Comparison of ENCODE assay signal across 12 mouse cellular contexts in genomic region chr12:85601531-85601930, GRCm38 (mm10). TPM values are rescaled to one million over a fixed set of nuclear protein-coding genes. Genes with fewer than 3 reads are reported as not detected.
DNase-seq lines count a peak whose midpoint lies in the region; ATAC-seq lines count a peak whose summit lies in the region.
"Had no signal": no experiment of that assay in that cellular context is flagged by ENCODE, and none has a peak within 500 bp of the region (broad histone marks: within the 10 kb centered on the region; RNA-seq: fewer than 3 reads in every experiment).

No protein-coding gene starts in this region.

- DNase-seq in cerebellum, adult 11-12 months, result peak; percentile 46
- DNase-seq in heart, postnatal 25 days (ENCODE audit: low spot score), result no peak
- DNase-seq in right cerebral cortex, postnatal 10 days (ENCODE audit: low spot score in 2 of 2), result peak; percentile 58 to 80
- DNase-seq in right cerebral cortex, adult 2 months (ENCODE audit: low spot score in 2 of 2), result no peak
- no peak for DNase-seq in frontal cortex, adult 2 months (ENCODE audit: extremely low spot score in 1 of 2, low spot score in 1 of 2)
- DNase-seq in spleen, postnatal 36 days (ENCODE audit: low spot score in 2 of 2), result no peak
- DNase-seq: adrenal gland, adult 8-10 months; embryo, embryonic 11 days; kidney, adult 8-10 months; liver, embryonic 13.5 days had no signal

- no peak overlapping the region for H3K27ac ChIP-seq in heart, embryonic 15.5 days
- H3K27ac ChIP-seq: liver, embryonic 13.5 days had no signal

- H3K36me3 ChIP-seq in heart, embryonic 15.5 days, result no peaks in the 10 kb centered on the region
- H3K36me3 ChIP-seq: liver, embryonic 13.5 days had no signal

- no peak for ATAC-seq in cerebellum, adult (ENCODE audit: insufficient number of reproducible peaks, low FRiP score, low TSS enrichment)
- ATAC-seq in heart, embryonic 15.5 days (replicated peaks; ENCODE audit: insufficient number of reproducible peaks, insufficient read depth, low FRiP score, low read depth), result no peak

- H3K9me3 ChIP-seq in heart, embryonic 15.5 days (replicated peaks), result no peaks in the 10 kb centered on the region
- H3K9me3 ChIP-seq: liver, embryonic 13.5 days had no signal

- H3K27me3 ChIP-seq in heart, embryonic 15.5 days, result no peaks in the 10 kb centered on the region

- intact Hi-C loops in heart, postnatal 25 days (cut with DNase I), result loop anchor here (5.0 kb wide), 1 partner anchor 41 kb away; no protein-coding TSS in a partner anchor

- H3K4me1 ChIP-seq in heart, embryonic 15.5 days (replicated peaks), result peaks cover 63% of the 10 kb centered on the region

- H3K9ac ChIP-seq in heart, embryonic 15.5 days, result no peak overlapping the region
- H3K9ac ChIP-seq: liver, embryonic 13.5 days had no signal

- WGBS in heart, embryonic 15.5 days, result 74% methylated on average over 6 of the region's 6 CpGs

- no peak overlapping the region for H3K4me3 ChIP-seq in heart, embryonic 15.5 days
- H3K4me3 ChIP-seq: liver, embryonic 13.5 days had no signal

- H3K4me2 ChIP-seq in heart, embryonic 15.5 days, result 0 out of 2 replicates have a peak overlapping the region, but pooled peaks have one; percentile 5
- H3K4me2 ChIP-seq: liver, embryonic 13.5 days had no signal

RNA-seq across cellular contexts. Expression of gene Jdp2, which starts 2.7 kb away (rescaled TPM):
- 0.37 and 0.96 TPM in 2 replicates for polyA plus RNA-seq in heart, embryonic 15.5 days (2015; fragmentation: Nextera tagmentation; extraction: Ambion mirVana)
- total RNA-seq in heart, postnatal 25 days (2021), result 1 to 10 TPM; 8.8 to 9.2 TPM
- 45.8 and 51.8 TPM in 2 replicates for polyA plus RNA-seq in frontal cortex, adult 2 months (2012; rRNA removed)

Comparison
In these comparisons a context has a peak if more than half of its experiments do, and no peak if none do; other contexts are left out.
1. DNase-seq: peak in cerebellum, adult 11-12 months (single experiment) and right cerebral cortex, postnatal 10 days (2 of 2); none in heart, postnatal 25 days (single experiment), right cerebral cortex, adult 2 months (0 of 2), frontal cortex, adult 2 months (0 of 2) and spleen, postnatal 36 days (0 of 2).
2. RNA of gene Jdp2, which starts 2.7 kb away (polyA plus RNA-seq): 45.8 to 51.8 TPM in frontal cortex, adult 2 months; 0.37 to 0.96 TPM in heart, embryonic 15.5 days; every median in the first group is over 10 times any median in the second.